Mouse (Mus musculus): ENCODE measurements around the gene Spocd1. TPM values are rescaled to one million over a fixed set of nuclear protein-coding genes. Genes with fewer than 3 reads are reported as not detected.

Spocd1 gene
- polyA plus RNA-seq, 1 experiment from 2014 or later = 0.16 TPM

DNA sequence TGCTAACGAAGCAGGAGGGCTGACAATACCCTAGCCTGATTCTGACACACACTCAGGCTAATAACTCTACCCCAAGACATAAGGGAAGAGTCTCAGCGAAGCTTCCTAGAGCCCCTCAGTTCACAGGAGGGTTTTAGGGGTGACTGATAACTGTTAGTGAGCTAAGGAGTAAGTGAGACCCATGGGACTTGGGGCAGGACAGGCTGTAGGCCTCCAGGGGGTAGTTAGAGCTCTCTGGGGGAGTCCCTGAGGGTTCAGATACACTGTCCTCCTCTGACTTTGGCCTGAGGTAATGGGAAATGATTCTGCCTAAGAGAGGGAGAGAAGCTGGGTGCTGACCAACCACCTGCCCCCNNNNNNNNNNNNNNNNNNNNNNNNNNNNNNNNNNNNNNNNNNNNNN lies 25.5 kb downstream of the Spocd1 start:
- H3K27me3 ChIP-seq = no peaks in the 10 kb centered on the region
- no peak overlapping the region for H3K27ac ChIP-seq (replicated peaks)
- H3K4me1 ChIP-seq (replicated peaks) = peaks cover 6% of the 10 kb centered on the region; the same call in 1 of the 2 replicates
- WGBS = 68% methylated on average over 2 of the region's 2 CpGs
- no peaks in the 10 kb centered on the region for H3K36me3 ChIP-seq
- H3K4me2 ChIP-seq = no peak overlapping the region
- H3K9ac ChIP-seq = no peak overlapping the region
- no peak overlapping the region for H3K4me3 ChIP-seq
- H3K9me3 ChIP-seq = no peaks in the 10 kb centered on the region
- no peak for ATAC-seq (ENCODE audit: low FRiP score, low read depth)

DNA sequence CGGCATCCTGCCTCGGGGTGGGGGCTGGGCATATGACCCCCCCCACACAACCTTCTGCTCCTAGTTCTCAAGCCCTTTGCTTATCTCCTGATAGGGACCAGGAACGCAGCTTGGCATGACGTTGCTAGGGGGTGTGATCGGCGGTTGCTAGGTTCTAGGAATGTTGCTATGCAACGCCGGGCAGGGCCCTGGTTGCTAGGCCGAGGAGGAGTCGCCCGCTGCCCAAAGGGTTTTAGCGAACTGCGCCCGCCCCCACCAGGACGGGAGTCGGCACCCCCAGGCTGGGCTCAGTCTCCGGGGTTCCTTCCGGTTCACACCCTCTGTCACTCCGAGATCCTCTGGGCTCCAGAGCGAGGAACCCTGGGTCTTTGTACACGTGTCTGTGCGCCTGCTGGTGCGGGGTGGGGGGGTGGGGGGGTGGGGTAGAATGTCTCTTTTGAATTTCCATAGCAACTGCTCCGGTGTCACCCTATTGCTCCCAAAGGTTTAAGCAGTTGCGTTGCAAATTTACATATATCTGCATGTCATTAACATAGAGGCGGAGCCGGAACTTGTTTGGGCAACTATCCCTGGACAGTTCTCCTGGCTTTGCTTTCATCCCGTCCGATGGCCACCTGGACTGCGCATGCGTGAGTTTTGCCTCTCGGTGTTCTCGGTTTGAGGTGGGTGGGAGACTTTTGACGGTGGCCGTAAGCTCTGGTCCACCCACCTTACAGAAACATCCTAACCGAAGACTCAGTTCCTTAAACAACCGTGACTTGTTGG lies 31.3 kb downstream of the Spocd1 start:
- peak; percentile 86 for ATAC-seq (ENCODE audit: low FRiP score, low read depth)
- Histone ChIP-seq H3K4me2 (peak overlapping the region; percentile 90), H3K9ac (peak overlapping the region; percentile 40), H3K27ac (replicated peaks) (peak overlapping the region; percentile 80), H3K9me3 (no peaks in the 10 kb centered on the region), H3K27me3 (no peaks in the 10 kb centered on the region), H3K4me3 (peak overlapping the region; percentile 44), H3K4me1 (replicated peaks) (peaks cover 28% of the 10 kb centered on the region), H3K36me3 (no peaks in the 10 kb centered on the region)
- WGBS = 1% methylated on average over 36 of the region's 37 CpGs

DNA sequence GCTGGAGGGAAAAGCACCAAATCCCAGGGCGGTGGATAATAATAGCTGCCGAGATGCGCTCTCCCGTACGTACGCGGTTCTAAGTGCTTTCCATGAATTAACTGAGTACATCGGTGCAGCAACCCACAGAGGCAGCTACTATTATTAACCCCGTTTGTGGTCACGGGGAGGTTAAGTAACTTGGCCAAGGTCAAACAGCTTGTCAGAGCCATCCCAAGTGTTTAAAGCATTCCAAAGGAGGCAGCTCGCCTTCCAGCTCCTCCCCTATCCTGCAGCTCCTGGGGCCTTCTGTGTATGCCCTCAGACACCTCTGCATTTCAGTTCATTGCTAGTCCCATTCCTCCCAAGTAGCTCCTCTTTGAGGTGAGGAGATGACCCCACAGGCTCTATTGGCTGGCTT lies 36.2 kb downstream of the Spocd1 start:
- ATAC-seq (ENCODE audit: low FRiP score, low read depth) = no peak
- no peaks in the 10 kb centered on the region for H3K27me3 ChIP-seq
- 51% methylated on average over 11 of the region's 11 CpGs for WGBS
- H3K4me2 ChIP-seq = no peak overlapping the region
- peaks cover 50% of the 10 kb centered on the region for H3K4me1 ChIP-seq (replicated peaks)
- no peak overlapping the region for H3K9ac ChIP-seq
- no peaks in the 10 kb centered on the region for H3K36me3 ChIP-seq
- no peak overlapping the region for H3K4me3 ChIP-seq
- H3K27ac ChIP-seq (replicated peaks) = peak overlapping the region; percentile 63; the same call in 1 of the 2 replicates
- H3K9me3 ChIP-seq = no peaks in the 10 kb centered on the region

DNA sequence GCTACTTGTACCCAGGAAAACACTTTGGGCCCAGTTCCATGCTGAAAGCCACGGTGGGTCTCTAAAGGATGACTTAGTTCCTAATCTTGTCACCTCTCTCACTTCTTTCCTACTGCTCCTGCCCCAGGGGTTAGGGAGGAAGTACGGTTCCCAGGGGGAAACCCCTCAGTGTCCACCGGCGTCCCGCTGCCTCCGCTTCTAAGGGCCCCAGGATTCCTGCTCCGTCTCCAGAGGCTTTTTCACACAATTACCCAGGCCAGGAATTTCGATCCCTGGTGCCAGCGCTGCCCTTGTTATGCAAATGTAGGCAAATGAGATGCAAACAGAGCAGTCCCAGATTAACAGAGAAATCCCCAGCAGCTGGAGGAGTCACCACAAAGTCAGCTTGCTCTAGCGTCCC lies 37.2 kb downstream of the Spocd1 start:
- Histone ChIP-seq H3K9ac (no peak overlapping the region), H3K36me3 (no peaks in the 10 kb centered on the region), H3K27ac (replicated peaks) (peak overlapping the region; percentile 63), H3K4me3 (no peak overlapping the region), H3K27me3 (no peaks in the 10 kb centered on the region), H3K9me3 (no peaks in the 10 kb centered on the region), H3K4me1 (replicated peaks) (peaks cover 48% of the 10 kb centered on the region), H3K4me2 (0 out of 2 replicates have a peak overlapping the region, but pooled peaks have one; percentile 19)
- no peak for ATAC-seq (ENCODE audit: low FRiP score, low read depth)
- WGBS = 4% methylated on average over 10 of the region's 10 CpGs

DNA sequence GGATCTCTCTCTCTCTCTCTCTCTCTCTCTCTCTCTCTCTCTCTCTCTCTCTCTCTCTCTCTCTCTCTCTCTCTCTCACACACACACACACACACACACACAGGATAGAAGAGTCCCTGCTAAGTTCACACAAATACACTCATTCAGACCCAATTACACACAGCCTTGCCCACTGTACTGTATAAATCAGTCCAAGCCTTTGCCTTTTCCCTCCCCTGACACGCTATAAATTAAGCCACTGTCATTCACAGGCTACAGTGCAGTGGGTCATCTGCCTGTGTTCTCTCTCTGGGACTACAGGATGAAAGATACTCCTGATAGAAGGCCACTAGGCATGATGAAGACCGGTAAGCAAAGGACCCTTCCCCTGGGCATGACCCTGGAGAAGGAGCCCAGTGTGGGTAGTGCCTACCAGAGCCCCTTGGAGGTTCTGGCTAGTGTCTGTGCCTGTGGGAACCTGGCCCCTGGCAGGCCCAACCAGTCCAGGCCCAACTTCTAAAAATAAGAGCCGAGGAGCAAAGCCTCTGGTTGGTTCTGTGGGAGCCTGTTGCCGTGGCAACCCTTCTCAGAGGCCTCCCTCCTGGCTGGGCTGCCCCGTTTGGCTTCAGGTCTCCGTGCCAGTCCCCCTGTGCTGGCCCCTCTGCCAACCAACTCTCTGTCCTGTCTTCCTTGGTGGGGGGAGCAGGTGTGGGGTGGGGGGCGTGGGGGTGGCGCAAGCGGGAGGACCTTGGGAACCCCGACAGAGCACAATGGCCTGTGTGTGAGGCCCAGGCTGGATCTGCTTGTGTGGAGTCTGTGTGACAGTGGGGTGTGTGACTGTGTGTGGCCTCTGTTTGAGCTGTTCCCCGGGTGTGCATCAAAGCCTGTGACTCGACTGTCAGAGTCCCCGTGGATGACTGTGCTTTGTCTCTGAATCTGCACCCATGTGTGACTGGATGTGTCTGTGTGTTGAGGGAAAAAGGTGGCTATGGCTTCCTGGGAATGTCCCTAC lies 38.3 kb downstream of the Spocd1 start:
- H3K4me1 ChIP-seq (replicated peaks) = peaks cover 51% of the 10 kb centered on the region

DNA sequence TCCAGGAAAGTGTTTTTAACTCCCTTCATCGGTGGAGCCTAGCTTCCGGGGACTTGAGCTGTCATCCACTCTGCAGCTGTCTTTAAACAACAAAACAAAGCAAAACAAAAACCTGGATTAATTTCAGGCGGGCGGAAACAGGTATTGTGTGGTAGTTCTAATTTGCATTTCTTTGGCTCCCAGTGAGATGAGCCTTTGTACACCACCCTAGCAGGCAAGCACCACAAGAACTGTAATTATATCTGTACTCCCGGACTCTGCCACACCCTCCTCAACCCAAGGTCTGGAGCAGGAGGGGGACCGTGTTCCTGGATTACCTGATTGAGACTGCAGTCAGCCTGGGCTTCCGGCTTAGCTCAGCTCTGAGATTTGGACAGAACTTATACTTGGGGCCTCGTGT lies 41.1 kb downstream of the Spocd1 start:
- Histone ChIP-seq H3K4me2 (no peak overlapping the region), H3K36me3 (no peaks in the 10 kb centered on the region), H3K9me3 (no peaks in the 10 kb centered on the region), H3K27me3 (no peaks in the 10 kb centered on the region), H3K9ac (no peak overlapping the region), H3K4me3 (no peak overlapping the region), H3K27ac (replicated peaks) (no peak overlapping the region), H3K4me1 (replicated peaks) (peaks cover 56% of the 10 kb centered on the region)
- ATAC-seq (ENCODE audit: low FRiP score, low read depth) = no peak
- WGBS = 32% methylated on average over 8 of the region's 8 CpGs

More for the DNA sequence above, 38.3 kb downstream of the Spocd1 start:
- Histone ChIP-seq H3K27me3 (no peaks in the 10 kb centered on the region), H3K9ac (0 out of 2 replicates have a peak overlapping the region, but pooled peaks have one; percentile 6), H3K36me3 (no peaks in the 10 kb centered on the region), H3K4me2 (peak overlapping the region; percentile 29), H3K4me3 (no peak overlapping the region), H3K9me3 (no peaks in the 10 kb centered on the region), H3K27ac (replicated peaks) (peak overlapping the region; percentile 85)
- ATAC-seq (ENCODE audit: low FRiP score, low read depth) = peak; percentile 88
- WGBS = 10% methylated on average over 12 of the region's 13 CpGs

DNA sequence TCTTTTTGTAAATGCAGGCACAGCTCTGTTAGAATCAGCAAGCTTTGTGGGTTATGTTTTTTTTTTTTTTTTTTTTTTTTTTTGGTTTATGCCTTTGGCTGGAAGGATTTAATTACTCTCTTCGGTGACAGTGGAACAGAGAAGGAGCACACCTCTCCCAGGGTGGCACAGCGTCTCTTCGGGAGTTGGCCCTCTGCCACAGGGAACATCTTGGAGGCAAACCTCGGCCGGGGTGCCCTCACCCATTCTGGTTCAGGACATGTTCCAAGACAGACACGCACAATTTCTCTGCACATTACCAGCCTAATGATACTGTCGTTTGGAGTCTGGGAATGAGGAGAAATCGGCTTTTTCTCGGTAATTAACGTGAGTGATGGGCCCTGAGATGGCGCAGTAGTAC lies 41.8 kb downstream of the Spocd1 start:
- no peak for ATAC-seq (ENCODE audit: low FRiP score, low read depth)

DNA sequence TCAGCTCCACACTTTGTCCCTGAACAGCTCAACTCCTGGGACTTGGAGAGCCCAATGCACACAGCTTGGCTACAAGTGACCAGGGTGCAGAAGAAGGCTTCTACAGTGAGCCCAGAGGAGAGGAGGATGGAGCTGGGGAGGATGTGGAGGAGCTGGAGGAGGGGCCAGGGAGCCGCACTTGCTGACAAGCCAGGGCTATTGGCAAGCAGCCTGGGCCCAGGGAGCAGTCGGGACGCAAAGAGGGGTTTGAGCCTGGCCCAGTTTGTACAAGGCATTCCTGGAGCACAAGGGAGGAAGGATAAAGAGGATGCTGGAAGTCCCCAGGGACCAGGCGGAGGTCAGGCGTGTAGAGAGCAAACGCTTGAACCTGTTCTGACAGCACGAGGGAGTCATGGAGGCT lies 42.9 kb downstream of the Spocd1 start:
- 40% methylated on average over 7 of the region's 7 CpGs for WGBS
- H3K27ac ChIP-seq (replicated peaks) = no peak overlapping the region; the same call in 1 of the 2 replicates
- ATAC-seq (ENCODE audit: low FRiP score, low read depth) = no peak

More for the DNA sequence above, 41.8 kb downstream of the Spocd1 start:
- Histone ChIP-seq H3K4me1 (replicated peaks) (peaks cover 49% of the 10 kb centered on the region), H3K9ac (no peak overlapping the region), H3K27me3 (no peaks in the 10 kb centered on the region), H3K4me3 (no peak overlapping the region), H3K4me2 (no peak overlapping the region), H3K27ac (replicated peaks) (no peak overlapping the region), H3K36me3 (no peaks in the 10 kb centered on the region), H3K9me3 (no peaks in the 10 kb centered on the region)
- WGBS = 45% methylated on average over 11 of the region's 11 CpGs

DNA sequence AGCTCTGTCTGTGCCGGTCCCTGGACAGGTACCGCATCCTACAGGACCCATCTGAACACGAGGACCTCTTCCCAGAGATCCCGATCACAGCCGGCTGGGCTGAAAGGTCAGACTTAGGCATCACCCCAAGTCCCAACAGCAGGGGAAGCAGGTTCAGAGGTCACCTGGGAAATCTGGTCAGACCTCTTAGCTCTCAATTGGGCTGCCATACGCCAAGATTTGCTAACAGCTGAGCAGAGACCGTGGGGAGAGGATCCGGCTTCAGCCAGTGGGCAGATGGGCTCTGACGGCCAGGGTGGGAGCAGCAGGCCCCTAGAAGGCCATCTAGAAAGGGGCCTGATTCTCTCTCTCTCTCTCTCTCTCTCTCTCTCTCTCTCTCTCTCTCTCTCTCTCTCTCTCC lies 45.2 kb downstream of the Spocd1 start:
- Histone ChIP-seq H3K4me1 (replicated peaks) (peaks cover 26% of the 10 kb centered on the region), H3K27ac (replicated peaks) (no peak overlapping the region), H3K4me2 (no peak overlapping the region), H3K27me3 (no peaks in the 10 kb centered on the region), H3K36me3 (no peaks in the 10 kb centered on the region), H3K4me3 (no peak overlapping the region), H3K9ac (no peak overlapping the region), H3K9me3 (no peaks in the 10 kb centered on the region)
- no peak for ATAC-seq (ENCODE audit: low FRiP score, low read depth)
- WGBS = 62% methylated on average over 9 of the region's 9 CpGs

More for the DNA sequence above, 42.9 kb downstream of the Spocd1 start:
- H3K9me3 ChIP-seq = no peaks in the 10 kb centered on the region
- no peaks in the 10 kb centered on the region for H3K36me3 ChIP-seq
- H3K4me2 ChIP-seq = no peak overlapping the region
- H3K9ac ChIP-seq = no peak overlapping the region
- peaks cover 38% of the 10 kb centered on the region for H3K4me1 ChIP-seq (replicated peaks)
- no peaks in the 10 kb centered on the region for H3K27me3 ChIP-seq
- no peak overlapping the region for H3K4me3 ChIP-seq

DNA sequence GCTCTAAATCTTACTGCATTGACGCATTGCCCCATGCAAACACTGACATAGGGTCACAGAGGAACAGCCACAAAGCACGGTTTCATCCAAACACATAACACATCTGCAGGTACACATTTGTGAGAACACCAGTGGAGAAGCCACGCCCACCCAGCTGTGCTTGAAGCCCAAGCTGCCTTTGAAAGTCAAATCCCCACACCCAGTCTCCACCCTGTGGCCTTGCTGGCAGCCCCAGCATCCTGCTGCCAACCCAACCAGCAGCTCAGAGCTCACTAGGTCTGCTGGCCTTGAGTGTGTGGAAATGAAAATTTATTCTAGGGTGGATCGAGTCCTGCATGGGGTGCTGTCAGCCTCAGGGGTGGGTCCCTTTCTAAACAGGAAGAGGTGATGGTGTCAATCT lies 48.2 kb downstream of the Spocd1 start:
- Histone ChIP-seq H3K4me2 (no peak overlapping the region), H3K9me3 (no peaks in the 10 kb centered on the region), H3K27ac (replicated peaks) (no peak overlapping the region), H3K36me3 (no peaks in the 10 kb centered on the region), H3K27me3 (no peaks in the 10 kb centered on the region), H3K9ac (no peak overlapping the region), H3K4me1 (replicated peaks) (peaks cover 21% of the 10 kb centered on the region), H3K4me3 (no peak overlapping the region)
- 63% methylated on average over 4 of the region's 4 CpGs for WGBS
- no peak for ATAC-seq (ENCODE audit: low FRiP score, low read depth)

DNA sequence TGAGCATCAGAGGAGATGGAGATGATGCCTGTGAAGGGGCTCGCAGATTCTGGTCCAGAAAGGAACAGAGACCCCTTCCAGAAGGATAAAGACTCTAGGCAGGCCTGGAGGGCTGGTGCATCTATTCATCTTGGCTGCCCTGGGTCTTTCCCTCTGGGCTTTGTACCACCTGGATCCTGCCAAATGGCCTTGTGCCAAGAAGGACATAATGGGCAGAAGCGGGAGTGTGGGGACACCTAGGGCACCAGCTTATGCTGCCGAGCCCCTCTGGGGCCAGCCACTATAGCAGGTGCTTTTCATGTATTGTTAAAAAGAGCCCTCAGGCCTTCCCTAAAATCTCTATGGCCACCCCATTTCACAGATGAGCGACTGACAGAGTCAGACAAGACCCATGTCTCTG lies 49.2 kb downstream of the Spocd1 start:
- H3K4me3 ChIP-seq = no peak overlapping the region
- ATAC-seq (ENCODE audit: low FRiP score, low read depth) = no peak
- H3K4me2 ChIP-seq = no peak overlapping the region
- H3K9ac ChIP-seq = no peak overlapping the region
- no peaks in the 10 kb centered on the region for H3K36me3 ChIP-seq
- H3K4me1 ChIP-seq (replicated peaks) = peaks cover 25% of the 10 kb centered on the region
- no peak overlapping the region for H3K27ac ChIP-seq (replicated peaks)
- WGBS = 52% methylated on average over 4 of the region's 4 CpGs
- H3K9me3 ChIP-seq = no peaks in the 10 kb centered on the region
- no peaks in the 10 kb centered on the region for H3K27me3 ChIP-seq

DNA sequence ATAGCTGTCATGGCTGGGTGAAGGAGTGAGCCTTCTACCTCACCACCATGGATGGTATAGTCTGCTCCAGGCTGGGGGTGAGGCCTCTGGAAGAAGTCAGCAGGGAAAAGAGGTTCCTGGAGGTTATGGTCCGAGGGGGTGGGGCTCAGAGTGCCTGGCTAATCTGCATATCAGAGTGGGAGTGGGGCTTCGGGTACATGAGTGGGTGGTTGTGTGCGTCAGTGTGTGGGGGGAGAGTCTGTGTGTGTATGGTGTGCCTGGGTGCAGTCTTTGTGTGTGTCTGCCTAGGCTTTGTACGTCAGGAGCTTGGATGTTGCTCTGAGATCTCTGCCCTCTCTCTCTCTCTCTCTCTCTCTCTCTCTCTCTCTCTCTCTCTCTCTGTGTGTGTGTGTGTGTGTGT lies 49.9 kb downstream of the Spocd1 start:
- peaks cover 32% of the 10 kb centered on the region for H3K4me1 ChIP-seq (replicated peaks)
- H3K4me3 ChIP-seq = no peak overlapping the region

More for the DNA sequence above, 49.9 kb downstream of the Spocd1 start:
- no peak overlapping the region for H3K27ac ChIP-seq (replicated peaks)
- H3K4me2 ChIP-seq = no peak overlapping the region
- H3K36me3 ChIP-seq = no peaks in the 10 kb centered on the region
- no peak overlapping the region for H3K9ac ChIP-seq
- H3K27me3 ChIP-seq = no peaks in the 10 kb centered on the region
- 68% methylated on average over 4 of the region's 4 CpGs for WGBS
- H3K9me3 ChIP-seq = no peaks in the 10 kb centered on the region
- no peak for ATAC-seq (ENCODE audit: low FRiP score, low read depth)

Data from hindbrain, embryonic 15.5 days (tissue).